Mouse (Mus musculus): ENCODE results near the gene Btbd9. TPM values are rescaled to one million over a fixed set of nuclear protein-coding genes. Genes with fewer than 3 reads are reported as not detected.

Btbd9 gene
- total and polyA plus RNA-seq, 2 experiments from 2014 or later = 30.3 to 31.0 TPM

GRCm38 (mm10) chr17:30391220-30391619 is 185.1 kb downstream of the Btbd9 start:
- ATAC-seq (ENCODE audit: insufficient read depth, low read depth) (no peak), DNase-seq (ENCODE audit: low spot score) (no peak)
- H3K4me2 ChIP-seq (ENCODE audit: low read depth, low read length) = no peak overlapping the region
- 89% methylated on average over 1 of the region's 1 CpGs for WGBS
- H3K9ac ChIP-seq (replicated peaks; ENCODE audit: low read depth, low read length) = no peak overlapping the region
- no peaks in the 10 kb centered on the region; the same call in 1 of the 2 replicates for H3K36me3 ChIP-seq (replicated peaks; ENCODE audit: control insufficient read depth, insufficient read depth, low read length)
- no peak overlapping the region for H3K27ac ChIP-seq (ENCODE audit: low read depth)
- no peaks in the 10 kb centered on the region for H3K9me3 ChIP-seq (replicated peaks; ENCODE audit: control insufficient read depth, low read length)
- H3K27me3 ChIP-seq (ENCODE audit: control insufficient read depth, insufficient read depth, low read length) = no peaks in the 10 kb centered on the region
- H3K4me1 ChIP-seq (ENCODE audit: control insufficient read depth, insufficient read depth) = no peaks in the 10 kb centered on the region
- H3K4me3 ChIP-seq (ENCODE audit: low read depth, low read length) = no peak overlapping the region
- TF ChIP-seq CTCF (IDR thresholded peaks at IDR 0.05; ENCODE audit: low read depth) = no peak
- no peak for TF ChIP-seq EP300 (IDR thresholded peaks at IDR 0.05; ENCODE audit: low read depth)

GRCm38 (mm10) chr17:30389686-30390085 is 186.6 kb downstream of the Btbd9 start:
- no peak for TF ChIP-seq CTCF (IDR thresholded peaks at IDR 0.05; ENCODE audit: low read depth)
- TF ChIP-seq EP300 (IDR thresholded peaks at IDR 0.05; ENCODE audit: low read depth) = no peak
- Histone ChIP-seq H3K4me2 (ENCODE audit: low read depth, low read length) (no peak overlapping the region), H3K4me1 (ENCODE audit: control insufficient read depth, insufficient read depth) (no peaks in the 10 kb centered on the region), H3K27ac (ENCODE audit: low read depth) (no peak overlapping the region), H3K36me3 (replicated peaks; ENCODE audit: control insufficient read depth, insufficient read depth, low read length) (no peaks in the 10 kb centered on the region), H3K4me3 (ENCODE audit: low read depth, low read length) (no peak overlapping the region), H3K27me3 (ENCODE audit: control insufficient read depth, insufficient read depth, low read length) (no peaks in the 10 kb centered on the region), H3K9ac (replicated peaks; ENCODE audit: low read depth, low read length) (no peak overlapping the region), H3K9me3 (replicated peaks; ENCODE audit: control insufficient read depth, low read length) (no peaks in the 10 kb centered on the region)
- ATAC-seq (ENCODE audit: insufficient read depth, low read depth) (no peak), DNase-seq (ENCODE audit: low spot score) (no peak)

- ATAC-seq (ENCODE audit: insufficient read depth, low read depth) = no peak
- no peak overlapping the region for H3K9ac ChIP-seq (replicated peaks; ENCODE audit: low read depth, low read length)
- no peaks in the 10 kb centered on the region for H3K4me1 ChIP-seq (ENCODE audit: control insufficient read depth, insufficient read depth)
- H3K9me3 ChIP-seq (replicated peaks; ENCODE audit: control insufficient read depth, low read length) = no peaks in the 10 kb centered on the region
- WGBS = 78% methylated on average over 4 of the region's 4 CpGs
- no peak overlapping the region for H3K4me2 ChIP-seq (ENCODE audit: low read depth, low read length)
- no peak overlapping the region for H3K4me3 ChIP-seq (ENCODE audit: low read depth, low read length)
- no peak overlapping the region for H3K27ac ChIP-seq (ENCODE audit: low read depth)
- TF ChIP-seq CTCF (IDR thresholded peaks at IDR 0.05; ENCODE audit: low read depth) (no peak), EP300 (IDR thresholded peaks at IDR 0.05; ENCODE audit: low read depth) (no peak)
- H3K36me3 ChIP-seq (replicated peaks; ENCODE audit: control insufficient read depth, insufficient read depth, low read length) = no peaks in the 10 kb centered on the region
- DNase-seq (ENCODE audit: low spot score) = no peak
- no peaks in the 10 kb centered on the region for H3K27me3 ChIP-seq (ENCODE audit: control insufficient read depth, insufficient read depth, low read length)
Observed at GRCm38 (mm10) chr17:30388817-30389216, 187.5 kb downstream of the Btbd9 start.

GRCm38 (mm10) chr17:30388391-30388790 is 187.9 kb downstream of the Btbd9 start:
- TF ChIP-seq CTCF (IDR thresholded peaks at IDR 0.05; ENCODE audit: low read depth) (no peak), EP300 (IDR thresholded peaks at IDR 0.05; ENCODE audit: low read depth) (no peak)
- DNase-seq (ENCODE audit: low spot score) = no peak
- no peak overlapping the region for H3K9ac ChIP-seq (replicated peaks; ENCODE audit: low read depth, low read length)
- H3K4me2 ChIP-seq (ENCODE audit: low read depth, low read length) = no peak overlapping the region
- 89% methylated on average over 3 of the region's 3 CpGs for whole genome bisulfite sequencing
- H3K27ac ChIP-seq (ENCODE audit: low read depth) = no peak overlapping the region
- H3K4me1 ChIP-seq (ENCODE audit: control insufficient read depth, insufficient read depth) = no peaks in the 10 kb centered on the region
- no peak for ATAC-seq (ENCODE audit: insufficient read depth, low read depth)
- no peaks in the 10 kb centered on the region for H3K36me3 ChIP-seq (replicated peaks; ENCODE audit: control insufficient read depth, insufficient read depth, low read length)
- H3K9me3 ChIP-seq (replicated peaks; ENCODE audit: control insufficient read depth, low read length) = no peaks in the 10 kb centered on the region
- no peaks in the 10 kb centered on the region for H3K27me3 ChIP-seq (ENCODE audit: control insufficient read depth, insufficient read depth, low read length)
- H3K4me3 ChIP-seq (ENCODE audit: low read depth, low read length) = no peak overlapping the region

DNA sequence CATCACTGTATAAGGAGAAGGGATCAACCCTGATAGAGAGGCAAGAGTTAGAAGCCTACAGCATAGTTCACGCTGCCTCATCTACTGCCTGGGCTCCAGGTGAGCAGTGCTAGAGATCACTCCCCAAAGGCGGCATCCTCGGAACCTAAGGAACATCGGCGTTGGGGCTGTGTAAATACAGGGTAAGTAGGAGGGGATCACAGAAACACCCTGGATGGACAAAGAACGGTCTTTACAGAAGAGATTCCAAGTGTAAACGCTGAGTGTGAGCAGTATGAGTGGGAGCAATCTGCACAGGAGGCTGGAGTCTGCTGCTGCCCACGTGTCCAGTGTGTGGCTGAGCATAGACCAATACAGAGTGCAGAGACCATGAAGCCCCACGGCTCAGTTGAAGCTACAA is 190.0 kb downstream of the Btbd9 start:
- Histone ChIP-seq H3K36me3 (replicated peaks; ENCODE audit: control insufficient read depth, insufficient read depth, low read length) (no peaks in the 10 kb centered on the region), H3K4me2 (ENCODE audit: low read depth, low read length) (no peak overlapping the region), H3K4me1 (ENCODE audit: control insufficient read depth, insufficient read depth) (no peaks in the 10 kb centered on the region), H3K9ac (replicated peaks; ENCODE audit: low read depth, low read length) (no peak overlapping the region), H3K27me3 (ENCODE audit: control insufficient read depth, insufficient read depth, low read length) (no peaks in the 10 kb centered on the region), H3K4me3 (ENCODE audit: low read depth, low read length) (no peak overlapping the region), H3K9me3 (replicated peaks; ENCODE audit: control insufficient read depth, low read length) (no peaks in the 10 kb centered on the region), H3K27ac (ENCODE audit: low read depth) (no peak overlapping the region)
- TF ChIP-seq CTCF (IDR thresholded peaks at IDR 0.05; ENCODE audit: low read depth) (no peak), EP300 (IDR thresholded peaks at IDR 0.05; ENCODE audit: low read depth) (no peak)
- WGBS = 89% methylated on average over 9 of the region's 9 CpGs
- ATAC-seq (ENCODE audit: insufficient read depth, low read depth) (no peak), DNase-seq (ENCODE audit: low spot score) (no peak)

GRCm38 (mm10) chr17:30383649-30384048 is 192.6 kb downstream of the Btbd9 start:
- H3K4me3 ChIP-seq (ENCODE audit: low read depth, low read length) = no peak overlapping the region
- no peak for TF ChIP-seq EP300 (IDR thresholded peaks at IDR 0.05; ENCODE audit: low read depth)
- WGBS = 90% methylated on average over 6 of the region's 6 CpGs
- no peak overlapping the region for H3K27ac ChIP-seq (ENCODE audit: low read depth)
- DNase-seq (ENCODE audit: low spot score) = no peak
- no peaks in the 10 kb centered on the region for H3K4me1 ChIP-seq (ENCODE audit: control insufficient read depth, insufficient read depth)
- H3K36me3 ChIP-seq (replicated peaks; ENCODE audit: control insufficient read depth, insufficient read depth, low read length) = no peaks in the 10 kb centered on the region
- H3K4me2 ChIP-seq (ENCODE audit: low read depth, low read length) = no peak overlapping the region
- H3K9ac ChIP-seq (replicated peaks; ENCODE audit: low read depth, low read length) = no peak overlapping the region
- no peaks in the 10 kb centered on the region for H3K27me3 ChIP-seq (ENCODE audit: control insufficient read depth, insufficient read depth, low read length)
- ATAC-seq (ENCODE audit: insufficient read depth, low read depth) = no peak
- no peaks in the 10 kb centered on the region for H3K9me3 ChIP-seq (replicated peaks; ENCODE audit: control insufficient read depth, low read length)

Measured in heart, postnatal 0 days (tissue).